In the genomic region with DNA sequence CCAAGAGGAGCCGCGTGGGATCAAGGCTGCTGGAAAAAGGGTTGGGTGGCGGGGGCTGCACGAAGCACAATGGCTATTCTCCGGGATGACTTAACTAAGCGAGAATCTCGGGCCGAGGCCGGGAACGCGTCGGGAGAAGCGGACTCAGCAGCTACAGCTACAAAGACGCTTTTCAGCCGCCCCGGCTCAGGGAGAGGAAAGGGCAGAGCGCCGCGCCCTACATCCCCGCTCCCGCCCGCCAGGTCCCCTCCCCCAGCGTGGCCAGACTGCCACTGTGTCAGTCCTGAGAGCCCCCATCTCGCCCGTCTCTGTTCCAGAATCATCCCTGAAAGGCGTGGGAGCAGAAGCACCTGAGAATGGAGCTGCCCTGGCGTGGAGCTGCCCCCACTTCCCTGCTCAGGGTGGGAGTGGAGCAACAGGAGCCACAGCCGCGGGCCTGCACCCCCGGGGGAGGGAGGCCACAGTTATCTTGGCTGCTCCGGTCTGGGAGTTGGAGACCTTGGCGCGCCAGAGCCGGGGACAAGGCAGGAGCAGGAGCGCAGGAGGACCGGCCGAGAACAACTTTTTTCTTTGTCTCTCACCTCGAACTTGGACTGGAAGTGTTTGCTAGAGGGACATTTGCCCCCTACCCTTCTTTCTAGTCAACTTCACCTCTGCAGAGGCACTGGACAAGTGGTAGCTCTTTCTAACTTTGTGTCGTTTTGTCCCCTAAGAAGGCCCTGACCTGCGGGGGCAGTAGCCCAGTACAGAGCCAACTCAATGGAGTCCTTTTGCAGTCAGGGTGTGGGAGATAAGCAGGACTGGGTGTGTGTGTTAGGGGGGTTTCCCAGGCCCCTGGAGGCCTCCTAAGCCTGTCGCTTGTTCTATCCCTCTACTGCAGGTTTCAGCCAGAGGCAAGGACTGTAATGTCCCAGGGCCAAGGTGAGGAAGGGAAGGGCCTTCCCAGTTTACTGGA, we compare ENCODE assay signal across 8 mouse cellular contexts. TPM values are rescaled to one million over a fixed set of nuclear protein-coding genes. Genes with fewer than 3 reads are reported as not detected.
DNase-seq lines count a peak whose midpoint lies in the region; ATAC-seq and TF ChIP-seq lines count a peak whose summit lies in the region.

No protein-coding gene starts in this region.

- no peak; the same call in 1 of the 2 replicates for ATAC-seq in embryonic facial prominence, embryonic 15.5 days (ENCODE audit: insufficient number of reproducible peaks, low FRiP score, low TSS enrichment, low read depth)
- no peak for ATAC-seq in hindbrain, postnatal 0 days
- 0 out of 2 replicates have a peak, but pooled peaks have one; percentile 29 for ATAC-seq in lung, embryonic 14.5 days (ENCODE audit: insufficient read depth)
- no peak for ATAC-seq in stomach, postnatal 0 days (ENCODE audit: low FRiP score, low TSS enrichment)

- no peak for TF ChIP-seq CTCF in hindbrain, postnatal 0 days (IDR thresholded peaks at IDR 0.05; ENCODE audit: low read depth)
- TF ChIP-seq CTCF in lung, embryonic 14.5 days (IDR thresholded peaks at IDR 0.05; ENCODE audit: low read depth) = no peak
- TF ChIP-seq CTCF in stomach, postnatal 0 days (IDR thresholded peaks at IDR 0.05; ENCODE audit: low read depth) = no peak

- H3K4me2 ChIP-seq in embryonic facial prominence, embryonic 15.5 days (replicated peaks) = peak overlapping the region; percentile 48
- H3K4me2 ChIP-seq in hindbrain, postnatal 0 days (ENCODE audit: low read depth, low read length) = peak overlapping the region; percentile 48
- peak overlapping the region; percentile 100 for H3K4me2 ChIP-seq in lung, embryonic 14.5 days
- H3K4me2 ChIP-seq in stomach, postnatal 0 days (replicated peaks; ENCODE audit: low read depth) = peak overlapping the region; percentile 49

- no peak for TF ChIP-seq EP300 in stomach, postnatal 0 days (optimal IDR thresholded peaks at IDR 0.05)

- no peaks in the 10 kb centered on the region for H3K9me3 ChIP-seq in embryonic facial prominence, embryonic 15.5 days (replicated peaks)
- H3K9me3 ChIP-seq in hindbrain, postnatal 0 days (ENCODE audit: low read length) = no peaks in the 10 kb centered on the region
- no peaks in the 10 kb centered on the region for H3K9me3 ChIP-seq in lung, embryonic 14.5 days (ENCODE audit: low read depth, low read length)
- H3K9me3 ChIP-seq in stomach, postnatal 0 days (ENCODE audit: control insufficient read depth, low read length) = no peaks in the 10 kb centered on the region

- no peaks in the 10 kb centered on the region for H3K36me3 ChIP-seq in embryonic facial prominence, embryonic 15.5 days
- H3K36me3 ChIP-seq in hindbrain, postnatal 0 days (ENCODE audit: insufficient read depth, low read length) = no peaks in the 10 kb centered on the region
- H3K36me3 ChIP-seq in lung, embryonic 14.5 days (ENCODE audit: insufficient read depth) = no peaks in the 10 kb centered on the region
- no peaks in the 10 kb centered on the region for H3K36me3 ChIP-seq in stomach, postnatal 0 days (ENCODE audit: control insufficient read depth, insufficient read depth, low read length)

- peak; percentile 29 for DNase-seq in right cerebral cortex, postnatal 4 days
- DNase-seq in right cerebral cortex, postnatal 10 days (ENCODE audit: low spot score in 2 of 2) = no peak
- DNase-seq in hindbrain, postnatal 0 days (ENCODE audit: low spot score) = peak; percentile 44
- peak; percentile 67 for DNase-seq in lung, embryonic 14.5 days
- DNase-seq in stomach, postnatal 0 days (ENCODE audit: low spot score) = peak; percentile 37
- no peak for DNase-seq in urinary bladder, postnatal 10 days (ENCODE audit: low spot score)
- DNase-seq in frontal cortex, postnatal 36 days (ENCODE audit: low spot score in 2 of 2) = no peak

- H3K4me1 ChIP-seq in embryonic facial prominence, embryonic 15.5 days = peaks cover 48% of the 10 kb centered on the region
- peaks cover 29% of the 10 kb centered on the region for H3K4me1 ChIP-seq in hindbrain, postnatal 0 days (ENCODE audit: insufficient read depth, low read length)
- peaks cover 14% of the 10 kb centered on the region; the same call in 1 of the 2 replicates for H3K4me1 ChIP-seq in lung, embryonic 14.5 days (ENCODE audit: insufficient read depth)
- 0 out of 2 replicates have a peak, but pooled peaks cover 5% of the 10 kb centered on the region for H3K4me1 ChIP-seq in stomach, postnatal 0 days (replicated peaks; ENCODE audit: control insufficient read depth, insufficient read depth)

- WGBS in embryonic facial prominence, embryonic 15.5 days = 6% methylated on average over 41 of the region's 41 CpGs
- 5% methylated on average over 41 of the region's 41 CpGs for WGBS in hindbrain, postnatal 0 days
- 4% methylated on average over 40 of the region's 41 CpGs for WGBS in lung, embryonic 14.5 days
- 6% methylated on average over 40 of the region's 41 CpGs for WGBS in stomach, postnatal 0 days

- H3K4me3 ChIP-seq in embryonic facial prominence, embryonic 15.5 days (replicated peaks) = peak overlapping the region; percentile 53
- peak overlapping the region; percentile 48 for H3K4me3 ChIP-seq in hindbrain, postnatal 0 days (ENCODE audit: low read length)
- peak overlapping the region; percentile 56 for H3K4me3 ChIP-seq in lung, embryonic 14.5 days (ENCODE audit: low read depth, low read length)
- peak overlapping the region; percentile 27 for H3K4me3 ChIP-seq in stomach, postnatal 0 days (ENCODE audit: low read depth, low read length)

- H3K9ac ChIP-seq in embryonic facial prominence, embryonic 15.5 days = no peak overlapping the region
- H3K9ac ChIP-seq in hindbrain, postnatal 0 days (replicated peaks; ENCODE audit: low read length) = 0 out of 2 replicates have a peak overlapping the region, but pooled peaks have one; percentile 10
- no peak overlapping the region for H3K9ac ChIP-seq in lung, embryonic 14.5 days
- 0 out of 2 replicates have a peak overlapping the region, but pooled peaks have one; percentile 23 for H3K9ac ChIP-seq in stomach, postnatal 0 days (ENCODE audit: low read length)

- H3K27me3 ChIP-seq in embryonic facial prominence, embryonic 15.5 days = peaks cover 90% of the 10 kb centered on the region
- H3K27me3 ChIP-seq in hindbrain, postnatal 0 days (ENCODE audit: insufficient read depth, low read length) = peaks cover 62% of the 10 kb centered on the region
- peaks cover 84% of the 10 kb centered on the region for H3K27me3 ChIP-seq in lung, embryonic 14.5 days (ENCODE audit: insufficient read depth, low read length)
- H3K27me3 ChIP-seq in stomach, postnatal 0 days (ENCODE audit: control insufficient read depth, insufficient read depth, low read length) = peaks cover 10% of the 10 kb centered on the region

- H3K27ac ChIP-seq in embryonic facial prominence, embryonic 15.5 days (replicated peaks) = 0 out of 2 replicates have a peak overlapping the region, but pooled peaks have one; percentile 11
- no peak overlapping the region for H3K27ac ChIP-seq in hindbrain, postnatal 0 days
- H3K27ac ChIP-seq in lung, embryonic 14.5 days (ENCODE audit: low read depth) = peak overlapping the region; percentile 42; the same call in 1 of the 2 replicates
- H3K27ac ChIP-seq in stomach, postnatal 0 days (replicated peaks) = no peak overlapping the region

RNA-seq across cellular contexts. Expression of a gene that starts 1.6 kb away (rescaled TPM):
- polyA plus RNA-seq in embryonic facial prominence, embryonic 15.5 days (2015; fragmentation: Nextera tagmentation; extraction: Ambion mirVana) = 13.2 and 17.3 TPM in 2 replicates
- 5.8 and 10.2 TPM in 2 replicates for total RNA-seq in hindbrain, postnatal 0 days (2014; rRNA removed)
- polyA plus RNA-seq in hindbrain, postnatal 0 days (2015; fragmentation: Nextera tagmentation; extraction: Ambion mirVana) = 25.7 and 26.7 TPM in 2 replicates
- polyA plus RNA-seq in lung, embryonic 14.5 days (2014; fragmentation: Nextera tagmentation; extraction: Ambion mirVana) = 8.5 and 9.5 TPM in 2 replicates
- polyA plus RNA-seq in stomach, postnatal 0 days (2015; fragmentation: Nextera tagmentation; extraction: Ambion mirVana) = 3.9 and 4.1 TPM in 2 replicates

RNA-seq across cellular contexts. Expression of a gene that starts 2.4 kb away (rescaled TPM):
- polyA plus RNA-seq in embryonic facial prominence, embryonic 15.5 days (2015; fragmentation: Nextera tagmentation; extraction: Ambion mirVana) = 1.7 and 2.4 TPM in 2 replicates
- 0.29 and 0.68 TPM in 2 replicates for total RNA-seq in hindbrain, postnatal 0 days (2014; rRNA removed)
- 0.85 and 1.0 TPM in 2 replicates for polyA plus RNA-seq in hindbrain, postnatal 0 days (2015; fragmentation: Nextera tagmentation; extraction: Ambion mirVana)
- polyA plus RNA-seq in lung, embryonic 14.5 days (2014; fragmentation: Nextera tagmentation; extraction: Ambion mirVana) = 1.0 and 1.3 TPM in 2 replicates
- 0.89 and 1.1 TPM in 2 replicates for polyA plus RNA-seq in stomach, postnatal 0 days (2015; fragmentation: Nextera tagmentation; extraction: Ambion mirVana)

RNA-seq across cellular contexts. Expression of a gene that starts 22.1 kb away (rescaled TPM):
- 21.7 and 22.0 TPM in 2 replicates for polyA plus RNA-seq in embryonic facial prominence, embryonic 15.5 days (2015; fragmentation: Nextera tagmentation; extraction: Ambion mirVana)
- total RNA-seq in hindbrain, postnatal 0 days (2014; rRNA removed) = 28.7 and 51.0 TPM in 2 replicates
- polyA plus RNA-seq in hindbrain, postnatal 0 days (2015; fragmentation: Nextera tagmentation; extraction: Ambion mirVana) = 20.0 and 20.9 TPM in 2 replicates
- 4.5 and 5.5 TPM in 2 replicates for polyA plus RNA-seq in lung, embryonic 14.5 days (2014; fragmentation: Nextera tagmentation; extraction: Ambion mirVana)
- polyA plus RNA-seq in stomach, postnatal 0 days (2015; fragmentation: Nextera tagmentation; extraction: Ambion mirVana) = 7.7 and 9.4 TPM in 2 replicates

RNA-seq across cellular contexts. Expression of a gene that starts 24.9 kb away (rescaled TPM):
- 14.1 and 14.9 TPM in 2 replicates for polyA plus RNA-seq in embryonic facial prominence, embryonic 15.5 days (2015; fragmentation: Nextera tagmentation; extraction: Ambion mirVana)
- 27.7 and 37.8 TPM in 2 replicates for total RNA-seq in hindbrain, postnatal 0 days (2014; rRNA removed)
- 7.4 and 7.6 TPM in 2 replicates for polyA plus RNA-seq in hindbrain, postnatal 0 days (2015; fragmentation: Nextera tagmentation; extraction: Ambion mirVana)
- polyA plus RNA-seq in lung, embryonic 14.5 days (2014; fragmentation: Nextera tagmentation; extraction: Ambion mirVana) = 17.1 and 19.3 TPM in 2 replicates
- polyA plus RNA-seq in stomach, postnatal 0 days (2015; fragmentation: Nextera tagmentation; extraction: Ambion mirVana) = 5.1 TPM in 2 replicates

RNA-seq across cellular contexts. Expression of a gene that starts 38.5 kb away (rescaled TPM):
- 1,427 and 1,514 TPM in 2 replicates for polyA plus RNA-seq in embryonic facial prominence, embryonic 15.5 days (2015; fragmentation: Nextera tagmentation; extraction: Ambion mirVana)
- 3,512 and 3,813 TPM in 2 replicates for total RNA-seq in hindbrain, postnatal 0 days (2014; rRNA removed)
- 1,613 and 1,711 TPM in 2 replicates for polyA plus RNA-seq in hindbrain, postnatal 0 days (2015; fragmentation: Nextera tagmentation; extraction: Ambion mirVana)
- 2,161 and 2,216 TPM in 2 replicates for polyA plus RNA-seq in lung, embryonic 14.5 days (2014; fragmentation: Nextera tagmentation; extraction: Ambion mirVana)
- 470 and 552 TPM in 2 replicates for polyA plus RNA-seq in stomach, postnatal 0 days (2015; fragmentation: Nextera tagmentation; extraction: Ambion mirVana)

Comparison
In these comparisons a context has a peak if more than half of its experiments do, and no peak if none do; other contexts are left out.
1. DNase-seq: peak in right cerebral cortex, postnatal 4 days (single experiment), hindbrain, postnatal 0 days (single experiment), lung, embryonic 14.5 days (single experiment) and stomach, postnatal 0 days (single experiment); none in right cerebral cortex, postnatal 10 days (0 of 2), urinary bladder, postnatal 10 days (single experiment) and frontal cortex, postnatal 36 days (0 of 2).
2. H3K27ac ChIP-seq: peak in embryonic facial prominence, embryonic 15.5 days (single experiment) and lung, embryonic 14.5 days (single experiment); none in hindbrain, postnatal 0 days (single experiment) and stomach, postnatal 0 days (single experiment).
3. H3K4me2 ChIP-seq: peak in every context shown above with its lines; median percentile 100 in lung, embryonic 14.5 days; 49 in stomach, postnatal 0 days; 48 in embryonic facial prominence, embryonic 15.5 days; 48 in hindbrain, postnatal 0 days.
4. H3K9ac ChIP-seq: peak in hindbrain, postnatal 0 days (single experiment) and stomach, postnatal 0 days (single experiment); none in embryonic facial prominence, embryonic 15.5 days (single experiment) and lung, embryonic 14.5 days (single experiment).
5. Peak in every context shown above with its lines, with median percentiles within 50 percentile points of each other: H3K4me3 ChIP-seq.